Mouse (Mus musculus) CH12.LX (cell line): ENCODE results near the gene Flna. TPM values are rescaled to one million over a fixed set of nuclear protein-coding genes. Genes with fewer than 3 reads are reported as not detected.

ENCODE experiments used
- DNase-seq: peaks from one replicate; pipeline ENCODE4 v3.0.0-alpha.2; 2013; ENCODE audit errors: extremely low read depth
- H3K27ac ChIP-seq: 2 replicates; pipeline ENCODE4 v1.5.1; 2012; ENCODE audit warnings: low read depth, mild to moderate bottlenecking, control low read depth, moderate library complexity; ENCODE audit not compliant: insufficient read depth
- H3K27me3 ChIP-seq: replicated peaks from 2 replicates; pipeline ENCODE3; 2012; ENCODE audit warnings: inconsistent platforms
- H3K36me3 ChIP-seq, 2 experiments: replicated peaks in 1 of 2; 2 replicates each; pipeline versions ENCODE3 to v1.6.1; 2012; ENCODE audit warnings: inconsistent platforms in 1 of 2, low read length in 1 of 2, mild to moderate bottlenecking in 1 of 2, mixed read lengths in 1 of 2, moderate library complexity in 1 of 2; ENCODE audit not compliant: control insufficient read depth in 1 of 2, insufficient read depth in 1 of 2
- H3K4me1 ChIP-seq, 2 experiments: 2 replicates each; pipeline ENCODE4 v1.6.1; 2012; ENCODE audit warnings: inconsistent platforms in 1 of 2, moderate library complexity in 1 of 2; ENCODE audit not compliant: insufficient read depth in 2 of 2, control insufficient read depth in 1 of 2
- H3K4me2 ChIP-seq: 2 replicates; pipeline ENCODE4 v1.6.1; 2012; ENCODE audit warnings: low read depth, mild to moderate bottlenecking, control low read depth; ENCODE audit not compliant: poor library complexity, insufficient read depth, severe bottlenecking
- H3K4me3 ChIP-seq, 3 experiments: fragments of 150-350 bp in 1 of 3; sonication (generic) in 1 of 3; replicated peaks in 1 of 3; 2 replicates each; pipeline versions ENCODE3 to v1.5.1; 2011 to 2012; ENCODE audit warnings: low read depth in 2 of 3, low read length in 2 of 3, mild to moderate bottlenecking in 2 of 3, moderate library complexity in 2 of 3, control low read depth in 1 of 3, improper control_type of control experiment in 1 of 3, inconsistent platforms in 1 of 3, mixed read lengths in 1 of 3; ENCODE audit not compliant: poor library complexity in 1 of 3
- H3K79me2 ChIP-seq: replicated peaks from 2 replicates; pipeline ENCODE4 v1.6.1; 2012; ENCODE audit warnings: mild to moderate bottlenecking, moderate library complexity; ENCODE audit not compliant: control insufficient read depth, poor library complexity, insufficient read depth, severe bottlenecking; ENCODE audit errors: extremely low read depth
- H3K9ac ChIP-seq: 2 replicates; pipeline ENCODE4 v1.6.1; 2012; ENCODE audit warnings: low read depth, mild to moderate bottlenecking, control low read depth, moderate library complexity; ENCODE audit not compliant: insufficient read depth
- H3K9me3 ChIP-seq: replicated peaks from 2 replicates; pipeline ENCODE3; 2012; ENCODE audit warnings: low read length, inconsistent platforms, mixed read lengths
- CHD1 ChIP-seq: IDR thresholded peaks from 2 replicates; pipeline ENCODE4 v1.6.1; 2012; ENCODE audit warnings: low read depth, low read length, improper control_type of control experiment, inconsistent platforms
- CHD2 ChIP-seq: IDR thresholded peaks from 2 replicates; pipeline ENCODE4 v1.6.1; 2011; ENCODE audit warnings: low read length, improper control_type of control experiment
- CTCF ChIP-seq, 2 experiments: IDR thresholded peaks in 1 of 2; conservative IDR thresholded peaks in 1 of 2; 2 replicates each; pipeline ENCODE4 v1.5.1; 2011 to 2012; ENCODE audit warnings: low read depth in 2 of 2, low read length in 2 of 2, improper control_type of control experiment in 1 of 2, inconsistent platforms in 1 of 2, mild to moderate bottlenecking in 1 of 2, moderate library complexity in 1 of 2
- ELF1 ChIP-seq: IDR thresholded peaks from 2 replicates; pipeline ENCODE4 v1.6.1; 2014; ENCODE audit warnings: low read depth, mild to moderate bottlenecking, inconsistent platforms, low read length, improper control_type of control experiment
- EP300 ChIP-seq: IDR thresholded peaks from 2 replicates; pipeline ENCODE4 v1.6.1; 2011; ENCODE audit warnings: low read length, improper control_type of control experiment
- ETS1 ChIP-seq: conservative IDR thresholded peaks from 2 replicates; pipeline ENCODE4 v1.6.1; 2012; ENCODE audit warnings: low read depth, mild to moderate bottlenecking, inconsistent platforms, low read length, improper control_type of control experiment, moderate library complexity
- GABPA ChIP-seq: IDR thresholded peaks from 2 replicates; pipeline ENCODE4 v1.6.1; 2012; ENCODE audit warnings: low read depth, low read length, improper control_type of control experiment, inconsistent platforms; ENCODE audit not compliant: insufficient replicate concordance
- HCFC1 ChIP-seq: IDR thresholded peaks from 2 replicates; pipeline ENCODE4 v1.6.1; 2012; ENCODE audit warnings: low read depth, mild to moderate bottlenecking, inconsistent platforms, low read length, improper control_type of control experiment
- JUND ChIP-seq: conservative IDR thresholded peaks from 2 replicates; pipeline ENCODE4 v1.6.1; 2011; ENCODE audit warnings: low read depth, low read length, improper control_type of control experiment
- KAT2A ChIP-seq: IDR thresholded peaks from 2 replicates; pipeline ENCODE4 v1.6.1; 2012; ENCODE audit warnings: low read length, improper control_type of control experiment, inconsistent platforms; ENCODE audit not compliant: insufficient replicate concordance
- MAFK ChIP-seq: IDR thresholded peaks from 2 replicates; pipeline ENCODE4 v1.6.1; 2011; ENCODE audit warnings: low read length, improper control_type of control experiment; ENCODE audit not compliant: insufficient replicate concordance
- MAZ ChIP-seq: IDR thresholded peaks from 2 replicates; pipeline ENCODE4 v1.6.1; 2012; ENCODE audit warnings: low read depth, mild to moderate bottlenecking, inconsistent platforms, low read length, improper control_type of control experiment, moderate library complexity
- MXI1 ChIP-seq: IDR thresholded peaks from 2 replicates; pipeline ENCODE4 v1.6.1; 2011; ENCODE audit warnings: mild to moderate bottlenecking, low read depth, low read length, improper control_type of control experiment
- NELFE ChIP-seq: IDR thresholded peaks from 2 replicates; pipeline ENCODE4 v1.6.1; 2011; ENCODE audit warnings: low read depth, low read length, improper control_type of control experiment
- NRF1 ChIP-seq: IDR thresholded peaks from 2 replicates; pipeline ENCODE4 v1.6.1; 2014; ENCODE audit warnings: low read depth, mild to moderate bottlenecking, inconsistent platforms, low read length, improper control_type of control experiment, moderate library complexity
- POLR2A ChIP-seq: IDR thresholded peaks from 2 replicates; pipeline ENCODE4 v1.6.1; 2011; ENCODE audit warnings: low read depth, mild to moderate bottlenecking, improper control_type of control experiment, low read length
- RAD21 ChIP-seq: IDR thresholded peaks from 2 replicates; pipeline ENCODE4 v1.6.1; 2011; ENCODE audit warnings: low read depth, mild to moderate bottlenecking, low read length, improper control_type of control experiment, moderate library complexity
- RCOR1 ChIP-seq: conservative IDR thresholded peaks from 2 replicates; pipeline ENCODE4 v1.6.1; 2012; ENCODE audit warnings: low read depth, mild to moderate bottlenecking, inconsistent platforms, low read length, improper control_type of control experiment
- SIN3A ChIP-seq: IDR thresholded peaks from 2 replicates; pipeline ENCODE4 v1.6.1; 2012; ENCODE audit warnings: low read length, improper control_type of control experiment, inconsistent platforms
- SMC3 ChIP-seq: IDR thresholded peaks from 2 replicates; pipeline ENCODE4 v1.6.1; 2011; ENCODE audit warnings: low read depth, low read length, improper control_type of control experiment
- TBP ChIP-seq: conservative IDR thresholded peaks from 2 replicates; pipeline ENCODE4 v1.6.1; 2011; ENCODE audit warnings: low read depth, low read length, improper control_type of control experiment
- TCF12 ChIP-seq: IDR thresholded peaks from 2 replicates; pipeline ENCODE4 v1.6.1; 2014; ENCODE audit warnings: low read depth, mild to moderate bottlenecking, inconsistent platforms, low read length, improper control_type of control experiment
- USF1 ChIP-seq: IDR thresholded peaks from 2 replicates; pipeline ENCODE4 v1.6.1; 2014; ENCODE audit warnings: low read depth, mild to moderate bottlenecking, inconsistent platforms, low read length, improper control_type of control experiment
- ZC3H11A ChIP-seq: IDR thresholded peaks from 2 replicates; pipeline ENCODE4 v1.6.1; 2012; ENCODE audit warnings: low read depth, mild to moderate bottlenecking, inconsistent platforms, low read length, improper control_type of control experiment
- ZKSCAN1 ChIP-seq: IDR thresholded peaks from 2 replicates; pipeline ENCODE4 v1.6.1; 2012; ENCODE audit warnings: low read depth, inconsistent platforms, low read length, improper control_type of control experiment, borderline replicate concordance
- dilution Hi-C: fragments of 300-500 bp; cut with MboI; formaldehyde crosslinking; loops from 2 replicates; pipeline ENCODE4 v1.14.3; 2020; ENCODE audit warnings: low sequenced_read_pairs; ENCODE audit not compliant: extremely low pct_unique_long_range_greater_than_20kb, extremely low pct_ligation_motif_present
- in situ Hi-C: fragments of 300-500 bp; cut with MboI; formaldehyde crosslinking; loops from 3 replicates; pipeline ENCODE4 v1.14.3; 2019; ENCODE audit warnings: low sequenced_read_pairs, low pct_ligation_motif_present, low pct_unique_long_range_greater_than_20kb, mixed read lengths
- polyA plus RNA-seq: library from polyadenylated mRNA; unstranded; fragments of >175 nt; gene quantifications from 2 replicates; pipeline ENCODE4 v1.2.1, GENCODE M21; 2012; ENCODE audit warnings: low read depth; ENCODE audit not compliant: insufficient read length
- total RNA-seq, 2 experiments: library from RNA; depleted of rRNA; stranded (reverse); fragments of 300-350 nt in 1 of 2; fragments of >200 nt in 1 of 2; gene quantifications; 2 replicates each; pipeline ENCODE4 v1.2.3; 2012 to 2014

Gene Flna
- total RNA-seq (2012; rRNA removed) (78.7 and 82.4 TPM in 2 replicates), total RNA-seq (2014; rRNA removed) (56.8 and 70.2 TPM in 2 replicates), polyA plus RNA-seq (82.6 and 91.6 TPM in 2 replicates)

GRCm38 (mm10) chrX:74249615-74250014 lies at the start of gene Flna:
Gene Flna (minus strand): TSS chrX:74249820.
- Histone ChIP-seq H3K4me2 (peak within 1 kb of the TSS; percentile 90), H3K27ac (0 out of 2 replicates have a peak within 1 kb of the TSS, but pooled peaks have one; percentile 34), H3K9ac (peak within 1 kb of the TSS; percentile 58; the same call in 1 of the 2 replicates)
- dilution Hi-C loops: no loop called here
- no peak for DNase-seq
- TF ChIP-seq NELFE (0 out of 2 replicates have a peak, but pooled peaks have one; percentile 32), TBP (no peak), CTCF (conservative IDR thresholded peaks at IDR 0.05 in 1 of 2, IDR thresholded peaks at IDR 0.05 in 1 of 2; ENCODE audit: low read depth in 2 of 2, low read length in 2 of 2) (peak in 1 of 2 experiments; percentile 49; a peak in 2 of 4 replicates), MXI1 (peak; percentile 46), ELF1 (no peak), HCFC1 (no peak), TCF12 (peak; percentile 51; the same call in 1 of the 2 replicates), ETS1 (no peak), MAZ (no peak), GABPA (no peak), JUND (no peak), RCOR1 (no peak), EP300 (no peak), RAD21 (no peak; the same call in none of the 2 replicates), CHD2 (0 out of 2 replicates have a peak, but pooled peaks have one; percentile 45), POLR2A (peak; percentile 49; the same call in 1 of the 2 replicates), MAFK (no peak), ZKSCAN1 (no peak), SIN3A (0 out of 2 replicates have a peak, but pooled peaks have one; percentile 37), SMC3 (peak; percentile 38), CHD1 (no peak), NRF1 (peak; percentile 28; the same call in 1 of the 2 replicates), USF1 (no peak), KAT2A (no peak), ZC3H11A (no peak)
- TF ChIP-seq, all 38 proteins: peak for 9
- Histone ChIP-seq H3K36me3 (no peaks in the 10 kb centered on the region), H3K4me3 (peak within 1 kb of the TSS; percentile 21 to 69 (median 32)), H3K4me1 (peaks cover 2 to 13% of the 10 kb centered on the region in 2 experiments; a peak in 3 of 4 replicates), H3K9me3 (no peaks in the 10 kb centered on the region), H3K27me3 (no peaks in the 10 kb centered on the region), H3K79me2 (peaks cover 9% of the 10 kb centered on the region; the same call in 1 of the 2 replicates)
- in situ Hi-C loops: loop anchor here (5.0 to 10.0 kb wide), 2 partner anchors 125 to 163 kb away; partner anchors contain the start of gene Opn1mw
